Mouse (Mus musculus) regulatory T cell (primary cell): ENCODE data around the gene Fcrl1.
"Not testable (repeated sequence)": the region's sequence is repeated elsewhere in the genome, so short reads cannot be mapped to it uniquely, and the experiment has no call there.

Experiments
- in situ Hi-C: fragments of 300-600 bp; cut with MboI, MseI; formaldehyde crosslinking; loops from one replicate; pipeline ENCODE4 v1.15.1; 2025; ENCODE audit warnings: high pct_unique_total_duplicates

Gene Fcrl1

DNA sequence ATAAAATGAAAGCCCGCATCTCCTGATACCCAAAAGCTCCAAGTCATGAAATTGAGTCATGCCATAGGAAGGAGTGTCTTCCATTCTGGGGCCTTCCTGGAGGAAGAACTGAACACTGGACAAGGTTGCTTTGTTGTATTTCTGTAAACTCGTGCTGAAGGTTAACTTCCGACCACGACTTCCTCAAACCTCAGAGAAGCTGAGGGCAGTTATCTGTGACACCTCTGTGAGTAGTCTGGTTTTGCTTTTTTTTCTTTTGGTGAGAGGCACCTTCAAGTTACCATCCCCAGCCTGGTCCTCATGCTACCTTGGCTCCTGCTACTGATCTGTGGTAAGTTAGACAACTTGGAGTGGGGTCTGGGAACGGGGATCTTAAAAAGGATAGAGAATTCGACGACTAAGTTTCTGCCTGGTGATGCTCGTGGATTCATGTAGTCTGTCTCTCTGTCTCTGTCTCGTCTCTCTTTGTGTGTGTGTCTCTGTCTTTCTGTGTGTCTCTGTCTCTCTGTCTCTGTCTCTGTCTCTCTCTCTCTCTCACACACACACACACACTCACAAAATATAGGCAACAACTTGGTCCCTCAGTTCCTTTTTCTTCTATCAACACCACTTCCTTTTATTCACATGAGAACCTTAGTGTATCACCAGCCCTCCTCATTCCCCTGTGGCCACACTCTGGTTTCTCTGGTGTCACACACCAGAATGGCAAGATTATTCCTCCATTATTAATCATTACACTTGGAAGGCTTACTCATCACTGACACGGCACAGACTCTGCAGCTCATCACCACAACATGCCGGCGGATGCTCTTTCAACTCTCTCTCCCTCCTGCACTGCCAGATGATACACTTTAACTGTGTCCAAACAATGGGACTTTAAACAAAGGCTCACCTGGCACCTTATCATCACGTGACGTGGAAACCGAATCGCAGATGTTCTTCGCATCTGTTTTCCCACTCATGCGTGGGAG is at the start of gene Fcrl1:
Fcrl1 (plus strand) TSS at position 193 of the 971 bp plus-strand sequence.
- in situ Hi-C loops, result no loop called here

DNA sequence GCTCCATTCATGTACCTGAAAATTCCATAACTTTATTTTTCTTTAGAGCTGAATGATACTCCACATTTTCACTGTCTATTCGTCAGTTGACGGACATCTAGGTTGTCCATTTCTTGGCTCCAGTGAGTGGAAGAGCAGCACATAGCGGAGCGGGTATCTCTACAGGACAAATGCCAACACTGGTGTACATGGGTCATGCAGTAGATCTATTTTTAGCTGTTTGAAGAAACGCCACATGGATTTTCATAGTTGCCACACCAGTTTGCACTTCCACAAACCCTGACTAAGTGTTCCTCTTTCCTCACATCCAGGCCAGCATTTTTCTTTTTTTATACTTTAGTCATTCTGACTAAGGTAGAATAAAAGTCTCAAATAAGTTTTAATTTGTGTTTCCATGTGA is 38.3 kb upstream of the Fcrl1 start:
- in situ Hi-C loops, result no loop called here

DNA sequence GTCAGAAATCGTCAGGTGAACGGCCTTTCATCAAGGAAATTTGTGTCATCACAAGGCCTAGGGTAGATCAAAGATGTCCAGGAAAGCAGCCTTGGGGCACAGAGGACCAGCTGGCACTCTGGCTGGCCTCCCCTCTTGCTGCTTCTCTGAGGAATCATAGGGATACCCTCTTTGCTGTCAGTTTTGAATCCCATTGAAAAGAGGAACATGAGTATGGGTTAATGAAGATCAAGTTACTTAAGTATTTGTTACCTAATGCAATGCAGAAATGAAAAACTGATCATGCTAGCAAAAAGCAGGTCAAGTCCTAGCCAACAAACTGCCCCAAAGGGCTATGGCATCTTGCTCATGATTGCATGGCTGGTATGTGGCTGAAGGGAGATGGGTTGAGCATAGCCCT is 25.2 kb upstream of the Fcrl1 start:
- in situ Hi-C loops, result not testable (repeated sequence)

DNA sequence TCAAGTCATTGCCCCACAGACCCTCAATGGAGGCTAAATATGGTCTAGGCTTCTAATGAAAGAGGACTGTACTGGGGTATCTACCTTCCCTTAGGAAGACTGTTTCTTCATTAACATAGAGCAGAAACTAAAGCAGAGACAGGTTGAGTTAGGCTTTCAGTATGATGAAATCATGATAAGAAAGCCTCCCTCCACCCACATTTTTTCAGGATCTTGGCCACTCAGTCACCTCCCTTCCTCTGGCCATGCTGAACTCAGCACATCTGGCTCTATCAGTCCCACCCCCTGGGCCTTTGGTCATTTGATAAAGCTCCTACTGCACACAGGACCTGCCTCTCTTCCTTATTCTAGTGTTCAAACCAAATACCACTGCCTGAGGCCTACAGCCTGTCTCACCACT is 18.6 kb upstream of the Fcrl1 start, which contains the start of gene Cd5l:
Cd5l (plus strand) TSS at position 301 of the 400 bp plus-strand sequence.
- in situ Hi-C loops, result no loop called here

DNA sequence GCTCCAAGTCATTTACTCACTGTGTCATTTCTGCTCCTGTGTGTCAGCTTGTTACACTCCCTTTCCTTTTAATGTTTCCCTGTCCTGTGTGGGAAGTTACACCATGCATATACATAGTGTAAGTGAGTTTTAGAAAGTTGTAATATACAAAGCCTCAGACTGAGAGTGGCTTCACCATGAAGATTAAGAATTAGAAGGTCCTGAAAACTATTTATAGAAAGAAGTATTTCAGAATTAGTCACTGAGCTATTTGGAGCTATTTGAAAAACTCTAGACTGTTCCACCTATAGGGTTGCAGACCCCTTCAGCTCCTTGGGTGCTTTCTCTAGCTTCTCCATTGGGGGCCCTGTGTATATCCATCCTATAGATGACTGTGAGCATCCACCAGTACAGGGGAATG is 17.0 kb upstream of the Fcrl1 start:
- in situ Hi-C loops, result no loop called here

DNA sequence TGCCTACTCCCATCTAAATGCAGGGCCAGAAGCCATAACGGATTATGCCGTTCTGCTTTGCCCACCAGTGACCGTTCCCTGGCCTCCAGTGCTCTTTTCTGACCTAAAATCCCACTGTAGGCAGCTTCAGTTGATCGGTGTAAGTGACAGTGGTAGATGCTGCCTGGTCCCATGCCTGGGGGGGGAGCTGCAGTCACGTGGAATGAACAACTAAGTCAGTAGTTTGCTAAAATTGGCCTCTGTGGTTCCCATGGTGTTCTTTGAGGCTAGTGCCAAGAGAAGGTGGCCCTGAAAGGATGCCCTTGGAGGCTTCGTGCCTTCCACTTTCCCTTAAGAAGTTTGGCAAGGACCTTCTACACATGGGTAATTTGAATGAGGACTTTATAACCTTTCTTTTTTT is 15.7 kb upstream of the Fcrl1 start:
- in situ Hi-C loops, result no loop called here

DNA sequence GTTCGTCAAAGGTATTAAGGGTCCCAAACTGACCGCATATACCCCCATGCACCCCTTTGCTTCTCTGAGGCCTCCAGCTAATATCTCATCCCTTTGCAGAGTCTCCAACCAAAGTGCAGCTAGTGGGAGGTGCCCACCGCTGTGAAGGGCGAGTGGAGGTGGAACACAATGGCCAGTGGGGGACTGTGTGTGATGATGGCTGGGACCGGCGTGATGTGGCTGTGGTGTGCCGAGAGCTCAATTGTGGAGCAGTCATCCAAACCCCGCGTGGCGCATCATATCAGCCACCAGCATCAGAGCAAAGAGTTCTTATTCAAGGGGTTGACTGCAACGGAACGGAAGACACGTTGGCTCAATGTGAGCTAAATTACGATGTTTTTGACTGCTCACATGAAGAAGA is 10.5 kb upstream of the Fcrl1 start:
- in situ Hi-C loops, result no loop called here

DNA sequence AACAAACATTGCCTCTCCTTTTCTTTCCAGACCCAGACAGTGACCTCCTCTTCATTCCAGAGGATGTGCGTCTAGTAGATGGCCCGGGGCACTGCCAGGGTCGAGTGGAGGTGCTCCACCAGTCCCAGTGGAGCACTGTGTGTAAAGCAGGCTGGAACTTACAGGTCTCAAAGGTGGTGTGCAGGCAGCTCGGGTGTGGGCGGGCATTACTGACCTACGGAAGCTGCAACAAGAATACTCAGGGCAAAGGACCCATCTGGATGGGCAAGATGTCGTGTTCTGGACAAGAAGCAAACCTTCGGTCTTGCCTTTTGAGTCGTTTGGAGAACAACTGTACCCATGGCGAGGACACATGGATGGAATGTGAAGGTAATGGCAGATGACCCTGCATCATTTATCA is 8.7 kb upstream of the Fcrl1 start:
- in situ Hi-C loops, result no loop called here

DNA sequence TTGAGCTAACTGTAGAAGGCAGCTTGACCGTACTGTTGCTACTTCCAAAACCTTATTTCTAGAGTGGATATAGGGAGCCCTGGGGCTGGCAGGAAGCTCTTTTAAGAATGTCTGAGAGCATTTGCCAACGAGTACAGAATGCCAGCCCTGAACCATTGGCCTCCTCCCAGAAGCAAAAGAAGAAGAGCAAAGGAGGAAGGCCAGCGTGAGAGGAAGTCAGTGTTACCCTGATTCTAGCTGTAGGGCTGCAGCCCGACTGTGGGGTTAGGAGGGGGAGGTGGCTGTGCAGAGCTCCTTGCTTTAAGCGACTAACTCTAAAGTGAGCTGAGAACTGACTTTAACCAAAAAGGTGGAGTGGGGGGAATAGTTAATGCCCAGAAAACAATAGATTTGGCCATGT is 7.0 kb upstream of the Fcrl1 start:
- in situ Hi-C loops, result no loop called here

DNA sequence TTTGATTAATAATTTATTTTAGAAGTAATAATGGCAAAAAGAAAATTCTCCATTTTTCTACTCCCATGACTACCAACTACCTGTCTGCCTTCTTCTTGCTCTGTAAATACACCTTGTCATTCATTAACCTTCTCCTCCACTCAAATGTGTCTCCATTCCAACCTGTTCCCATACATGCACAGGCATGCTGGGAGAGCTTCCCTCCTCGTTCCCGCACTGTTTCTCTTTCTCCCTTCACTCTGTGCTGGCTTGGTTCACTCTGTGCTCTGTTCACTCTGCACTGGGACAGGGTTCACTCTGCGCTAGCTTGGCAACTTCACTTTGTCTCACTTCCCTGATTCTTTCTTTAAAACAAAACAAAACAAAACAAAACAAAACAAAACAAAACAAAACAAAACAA is 1.0 kb downstream of the Fcrl1 start:
- in situ Hi-C loops, result no loop called here

DNA sequence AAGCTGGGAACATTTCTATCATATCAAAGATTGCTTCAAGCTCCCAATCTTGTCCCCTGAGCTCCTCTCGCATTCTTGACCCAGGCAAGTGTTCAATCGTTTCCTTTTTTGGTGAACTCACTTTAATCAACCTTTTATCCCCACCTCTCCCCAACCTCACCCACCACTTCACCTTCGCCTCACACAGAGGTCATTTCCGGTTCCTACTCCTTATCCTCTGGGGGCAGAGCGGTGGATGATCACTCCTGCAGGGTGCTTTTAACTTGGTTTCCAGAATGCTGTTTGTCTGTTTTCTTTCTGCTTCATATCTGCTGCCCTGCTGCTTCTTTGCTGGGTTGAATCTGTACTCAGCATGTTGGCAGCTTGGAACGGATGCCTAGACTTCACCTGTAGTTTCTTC is 1.5 kb downstream of the Fcrl1 start:
- in situ Hi-C loops, result no loop called here

DNA sequence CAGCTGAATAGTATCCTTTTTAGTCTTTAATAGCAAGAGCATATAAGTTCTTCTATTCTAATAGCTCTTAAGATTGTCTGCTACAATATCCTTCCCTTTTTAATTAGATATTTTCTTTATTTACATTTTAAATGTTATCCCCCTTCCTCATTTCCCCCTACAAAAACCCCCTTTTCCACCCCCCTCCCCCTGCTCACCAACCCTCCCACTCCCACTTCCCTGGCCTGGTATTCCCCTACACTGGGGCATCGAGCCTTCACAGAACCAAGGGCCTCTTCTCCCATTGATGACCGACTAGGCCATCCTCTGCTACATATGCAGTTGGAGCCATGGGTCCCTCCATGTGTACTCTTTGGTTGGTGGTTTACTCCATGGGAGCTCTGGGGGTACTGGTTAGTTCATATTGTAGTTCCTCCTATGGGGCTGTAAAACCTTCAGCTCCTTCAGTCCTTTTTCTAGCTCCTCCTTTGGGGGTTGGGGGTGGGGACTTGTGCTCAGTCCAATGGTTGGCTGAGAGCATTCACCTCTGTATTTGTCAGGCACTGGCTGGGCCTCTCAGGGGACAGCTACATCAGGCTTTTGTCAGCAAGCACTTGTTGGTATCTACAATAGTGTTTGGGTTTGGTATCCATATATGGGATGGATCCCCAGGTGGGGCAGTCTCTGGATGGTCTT is 3.6 kb downstream of the Fcrl1 start:
- in situ Hi-C loops, result not testable (repeated sequence)

DNA sequence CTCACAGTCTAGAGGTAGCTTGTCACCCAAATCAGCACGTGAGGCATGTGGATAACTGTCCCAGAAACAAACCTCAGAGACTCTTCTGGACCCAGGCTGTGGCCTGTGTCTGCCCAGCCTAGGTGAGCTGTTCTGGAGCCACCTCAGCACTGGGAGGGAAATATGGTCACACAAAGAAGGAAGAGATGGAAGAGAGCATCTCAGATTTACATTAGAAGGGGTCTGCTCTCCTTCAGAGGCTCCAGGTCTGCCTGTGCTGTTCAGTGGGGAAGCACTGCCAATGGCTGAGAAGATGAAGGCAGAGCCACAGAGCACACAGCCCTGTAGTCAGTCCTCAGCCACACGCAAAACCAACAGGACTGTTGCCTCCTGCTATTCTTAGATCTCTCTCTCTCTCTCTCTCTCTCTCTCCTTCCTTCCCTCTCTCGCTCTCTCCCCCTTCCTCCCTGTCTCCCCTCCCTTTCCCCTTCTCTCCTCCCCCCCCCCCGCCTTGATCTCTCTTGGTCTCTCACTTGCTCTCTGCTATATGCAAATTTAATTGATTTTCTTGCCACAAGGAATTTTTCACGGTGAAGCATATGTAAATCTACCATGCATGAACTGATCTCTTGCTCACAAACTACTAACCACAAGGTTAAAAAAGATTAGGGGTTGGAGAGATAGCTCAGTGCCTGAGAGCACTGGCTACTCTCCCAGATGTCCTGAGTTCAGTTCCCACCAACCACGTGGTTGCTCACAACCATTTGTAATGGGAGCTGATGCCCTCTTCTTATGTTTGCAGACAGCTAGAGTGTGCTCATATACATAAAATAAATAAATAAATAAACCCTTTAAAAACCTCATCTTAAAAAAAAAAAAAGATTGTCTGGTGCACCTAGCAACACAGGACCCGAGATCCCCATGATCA is 5.9 kb downstream of the Fcrl1 start:
- in situ Hi-C loops, result no loop called here

DNA sequence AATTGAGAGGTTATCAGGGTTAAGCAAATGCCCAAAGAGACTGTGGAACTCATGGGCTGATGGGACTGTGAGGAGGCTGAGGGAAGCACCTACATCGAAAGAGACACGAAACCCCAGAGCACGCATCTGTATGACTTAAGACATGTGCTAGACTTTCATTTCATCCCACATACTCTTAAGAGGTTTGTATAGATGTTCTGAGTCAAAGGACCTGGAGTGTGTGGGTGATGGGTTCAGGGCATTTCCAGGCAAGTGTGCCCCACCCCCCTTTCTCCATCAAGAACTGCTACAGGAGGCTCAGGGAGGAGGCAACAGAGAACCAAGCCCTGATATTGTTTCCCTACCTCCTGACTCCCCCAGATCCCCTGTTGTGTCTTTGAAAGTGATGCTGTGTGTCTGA is 7.1 kb downstream of the Fcrl1 start:
- in situ Hi-C loops, result no loop called here

DNA sequence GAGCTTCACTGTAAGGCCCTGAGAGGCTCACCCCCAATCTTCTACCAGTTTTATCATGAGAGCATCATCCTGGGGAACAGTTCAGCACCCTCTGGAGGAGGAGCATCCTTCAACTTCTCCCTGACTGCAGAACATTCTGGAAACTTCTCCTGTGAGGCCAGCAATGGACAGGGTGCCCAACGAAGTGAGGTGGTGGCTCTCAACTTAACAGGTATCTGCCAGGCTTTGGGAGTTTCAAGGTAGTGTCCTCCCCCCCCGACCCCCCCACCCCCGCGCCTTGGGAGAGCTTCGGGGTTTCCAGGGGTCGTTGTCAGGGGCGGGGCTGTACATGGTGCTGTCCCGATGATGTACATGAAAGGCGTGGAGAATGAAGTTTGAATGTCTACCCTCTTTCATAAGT is 8.9 kb downstream of the Fcrl1 start:
- in situ Hi-C loops, result no loop called here

DNA sequence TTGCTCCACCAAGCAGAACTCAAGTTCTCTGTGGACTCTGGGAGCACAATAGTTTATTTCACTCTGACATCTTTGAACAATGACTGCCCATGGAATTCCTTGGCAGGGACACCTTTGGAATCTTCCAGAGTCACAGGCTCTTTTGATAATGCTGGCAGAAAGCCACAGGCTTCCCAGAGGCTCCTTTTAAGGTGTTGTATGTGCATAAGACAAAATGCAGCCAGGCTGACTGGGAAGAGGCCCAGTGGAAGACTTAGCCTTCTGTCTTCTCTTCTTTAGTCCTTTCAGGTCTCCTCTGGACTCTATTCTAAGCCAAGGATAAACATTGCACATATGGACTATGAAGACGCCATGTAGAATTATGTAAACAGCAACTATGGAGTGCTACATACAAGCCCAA is 14.7 kb downstream of the Fcrl1 start:
- in situ Hi-C loops, result no loop called here

DNA sequence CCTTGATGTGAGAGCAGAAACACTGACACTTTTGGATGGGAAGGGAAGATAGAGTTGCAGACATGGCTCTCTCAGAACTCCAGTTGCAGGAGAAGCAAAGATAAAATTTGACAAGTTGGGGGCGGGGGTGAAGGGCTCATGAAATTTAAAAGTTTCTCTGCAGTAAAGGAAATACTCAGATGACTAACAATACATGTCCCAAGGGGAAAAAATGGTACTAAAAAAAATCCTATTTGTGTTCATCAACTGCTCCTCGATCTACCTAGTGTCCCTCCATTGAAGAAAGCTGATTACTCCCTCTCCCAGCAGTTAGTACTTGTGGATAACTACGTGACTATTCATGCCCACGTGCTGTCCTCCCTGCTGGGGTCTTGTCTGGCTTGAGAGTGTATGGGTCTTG is 22.6 kb downstream of the Fcrl1 start:
- in situ Hi-C loops, result no loop called here

DNA sequence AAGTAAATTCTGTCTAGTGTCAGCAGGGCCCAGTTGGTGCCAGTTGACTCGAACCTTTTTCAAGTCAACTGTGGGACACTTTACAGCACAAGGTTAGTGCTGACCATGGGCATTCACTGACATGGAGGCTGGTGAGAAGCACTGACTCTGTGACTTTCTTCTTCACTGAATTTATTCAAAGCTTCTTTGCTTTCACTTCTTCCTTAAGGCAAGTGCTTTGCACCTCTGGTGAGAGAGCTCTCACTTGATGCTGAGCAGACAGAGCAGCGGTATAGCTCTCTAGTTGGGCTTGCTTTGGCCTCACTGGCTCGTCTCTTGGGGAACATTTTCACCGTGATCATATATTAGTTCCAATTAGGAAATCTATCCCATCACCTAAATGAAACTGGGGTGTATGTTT is 23.7 kb downstream of the Fcrl1 start:
- in situ Hi-C loops, result loop anchor here (5.0 kb wide), 1 partner anchor 68 kb away; no protein-coding TSS in a partner anchor

DNA sequence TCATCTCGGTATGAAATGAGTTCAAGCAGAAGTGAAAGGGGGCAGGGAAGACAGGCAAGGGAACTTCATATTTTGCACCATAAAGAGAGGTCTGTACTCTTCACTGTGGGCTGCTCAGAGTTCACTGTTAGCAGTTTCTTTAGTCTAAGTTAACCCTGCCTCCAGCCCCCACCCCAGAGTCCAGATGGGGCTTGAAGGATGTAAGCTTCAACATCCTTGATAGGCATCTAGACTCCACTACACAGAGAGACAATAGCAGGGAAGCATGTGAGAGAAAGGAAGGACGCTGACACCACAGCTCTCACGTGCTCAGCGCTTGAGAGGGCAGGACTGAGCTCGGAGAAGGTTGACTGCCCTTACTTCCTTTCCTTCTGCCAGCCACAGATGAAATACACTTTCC is 25.1 kb downstream of the Fcrl1 start:
- in situ Hi-C loops, result loop anchor here (5.0 kb wide), 1 partner anchor 69 kb away; no protein-coding TSS in a partner anchor

DNA sequence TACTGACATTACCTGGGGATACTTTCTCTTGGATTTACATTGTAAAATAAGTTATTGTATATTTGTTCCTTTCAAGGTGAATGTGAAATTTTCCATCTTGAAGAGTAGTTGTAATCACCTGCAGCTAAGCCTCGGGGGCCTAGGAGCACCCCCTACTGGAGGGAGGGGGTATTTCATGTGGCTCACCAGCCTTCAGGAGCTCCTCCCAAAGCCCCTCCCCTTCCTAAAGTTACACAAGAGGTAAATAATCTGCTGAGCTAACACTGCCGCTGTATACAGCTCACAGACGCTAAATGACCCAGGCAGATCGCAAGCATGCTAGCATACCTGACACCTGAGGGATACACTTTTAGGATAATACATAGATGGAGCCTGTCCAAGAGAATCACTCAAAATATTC is 32.0 kb downstream of the Fcrl1 start:
- in situ Hi-C loops, result no loop called here

DNA sequence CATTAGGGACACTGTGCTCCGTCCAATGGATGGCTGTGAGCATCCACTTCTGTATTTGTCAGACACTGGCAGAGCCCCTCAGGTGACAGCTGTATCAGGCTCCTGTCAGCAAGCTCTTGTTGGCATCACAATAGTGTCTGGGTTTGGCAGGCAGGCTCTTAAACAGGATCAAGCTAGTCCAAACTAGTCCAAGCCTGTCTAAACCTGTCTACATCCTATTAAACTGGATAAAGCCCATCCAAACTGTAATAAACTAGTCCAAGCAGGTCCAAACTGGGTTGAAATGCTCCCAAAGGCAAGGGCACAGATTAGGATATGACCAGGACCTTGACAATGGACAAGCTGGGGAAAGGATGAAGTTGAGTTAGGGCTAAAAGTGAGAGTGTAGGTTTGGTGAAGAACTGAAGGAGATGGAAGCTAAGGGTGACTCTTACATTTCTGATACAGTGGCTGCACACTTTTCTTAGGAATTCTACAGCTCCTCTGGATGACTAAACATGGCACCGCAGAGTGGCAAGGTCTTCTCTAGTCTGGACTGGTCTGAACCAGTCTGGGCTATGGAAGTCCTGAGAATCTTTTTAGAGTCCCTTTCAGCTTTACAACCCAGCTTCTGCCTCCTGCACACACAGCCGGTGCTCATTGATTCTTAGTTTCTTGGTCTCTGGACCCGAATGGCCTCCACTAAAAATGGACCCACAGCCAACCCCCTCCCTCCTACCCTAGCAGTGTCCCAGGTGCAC is 33.2 kb downstream of the Fcrl1 start:
- in situ Hi-C loops, result no loop called here
